11 mouse cellular contexts compared by ENCODE assay signal in the genomic region with DNA sequence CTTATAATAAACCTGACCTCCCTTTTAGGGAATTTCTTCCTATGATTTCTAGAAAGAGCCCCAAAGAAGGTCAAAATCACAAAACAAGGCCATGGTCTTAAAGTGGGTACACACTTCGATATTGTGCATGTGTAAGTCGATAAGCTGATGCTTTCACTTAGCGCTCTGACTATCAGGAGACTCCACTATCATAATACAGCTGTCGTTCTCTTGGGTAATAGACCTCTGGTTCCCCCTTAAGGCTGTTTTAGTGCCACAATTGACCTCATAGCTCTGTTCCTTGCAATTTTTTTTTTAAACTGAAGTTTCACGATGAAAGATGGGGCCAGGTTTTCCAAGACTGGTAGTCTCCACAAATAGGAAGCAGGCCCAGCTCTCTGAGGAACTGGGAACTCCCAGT. TPM values are rescaled to one million over a fixed set of nuclear protein-coding genes. Genes with fewer than 3 reads are reported as not detected.
DNase-seq lines count a peak whose midpoint lies in the region; ATAC-seq and TF ChIP-seq lines count a peak whose summit lies in the region.
"Had no signal": no experiment of that assay in that cellular context is flagged by ENCODE, and none has a peak within 500 bp of the region (broad histone marks: within the 10 kb centered on the region; RNA-seq: fewer than 3 reads in every experiment).

No protein-coding gene starts in this region.

- no peak for ATAC-seq in heart, embryonic 11.5 days (replicated peaks; ENCODE audit: insufficient number of reproducible peaks, low FRiP score, low TSS enrichment)
- ATAC-seq in neural tube, embryonic 12.5 days (ENCODE audit: low FRiP score, low read depth): no peak
- ATAC-seq in liver, embryonic 13.5 days (ENCODE audit: low read depth): no peak

- H3K36me3 ChIP-seq in heart, embryonic 11.5 days (ENCODE audit: control insufficient read depth, insufficient read depth, low read length): no peaks in the 10 kb centered on the region
- H3K36me3 ChIP-seq in neural tube, embryonic 12.5 days: no peaks in the 10 kb centered on the region
- no peaks in the 10 kb centered on the region for H3K36me3 ChIP-seq in liver, embryonic 13.5 days
- H3K36me3 ChIP-seq in kidney, adult 2 months (ENCODE audit: control insufficient read depth, insufficient read depth, low read length): no peaks in the 10 kb centered on the region

- no peak for DNase-seq in heart, postnatal 25 days (ENCODE audit: low spot score)
- DNase-seq in neural tube, embryonic 10.5 days (ENCODE audit: extremely low spot score, low spot score): no peak
- no peak for DNase-seq in liver, embryonic 13.5 days
- DNase-seq in urinary bladder, postnatal 36 days (ENCODE audit: low spot score in 2 of 2): no peak
- DNase-seq in yolk sac, embryonic 10.5 days (ENCODE audit: low spot score): no peak
- no peak for DNase-seq in kidney, adult 2 months
- DNase-seq: embryo, embryonic 11 days; gastrocnemius, postnatal 25 days; thymus, postnatal 4 days had no signal

- no peak overlapping the region for H3K27ac ChIP-seq in heart, embryonic 11.5 days (ENCODE audit: low read depth, low read length)
- H3K27ac ChIP-seq in neural tube, embryonic 12.5 days: no peak overlapping the region
- no peak overlapping the region for H3K27ac ChIP-seq in liver, embryonic 13.5 days
- H3K27ac ChIP-seq in kidney, adult 2 months (ENCODE audit: insufficient read depth, low read depth, low read length): no peak overlapping the region

- H3K4me3 ChIP-seq in heart, embryonic 11.5 days (ENCODE audit: low read depth, low read length): peak overlapping the region; percentile 37; the same call in 1 of the 2 replicates
- H3K4me3 ChIP-seq in neural tube, embryonic 12.5 days: no peak overlapping the region
- peak overlapping the region; percentile 29; the same call in 1 of the 2 replicates for H3K4me3 ChIP-seq in liver, embryonic 13.5 days (replicated peaks)
- no peak overlapping the region for H3K4me3 ChIP-seq in kidney, adult 2 months (ENCODE audit: insufficient read depth, low read depth, low read length)

- 36% methylated on average over 5 of the region's 5 CpGs for WGBS in heart, embryonic 11.5 days (ENCODE audit: insufficient replicate concordance)
- WGBS in neural tube, embryonic 12.5 days: 61% methylated on average over 5 of the region's 5 CpGs
- WGBS in liver, embryonic 13.5 days (ENCODE audit: insufficient replicate concordance): 35% methylated on average over 5 of the region's 5 CpGs
- 52% methylated on average over 5 of the region's 5 CpGs for WGBS in kidney, adult 2 months

- no peaks in the 10 kb centered on the region for H3K4me1 ChIP-seq in heart, embryonic 11.5 days (ENCODE audit: control insufficient read depth, insufficient read depth, low read length)
- peaks cover 15% of the 10 kb centered on the region for H3K4me1 ChIP-seq in neural tube, embryonic 12.5 days
- no peaks in the 10 kb centered on the region; the same call in 1 of the 2 replicates for H3K4me1 ChIP-seq in liver, embryonic 13.5 days (replicated peaks)
- no peaks in the 10 kb centered on the region for H3K4me1 ChIP-seq in kidney, adult 2 months (ENCODE audit: control insufficient read depth, insufficient read depth, low read length)

- H3K9ac ChIP-seq in heart, embryonic 11.5 days (ENCODE audit: low read depth, low read length): no peak overlapping the region
- no peak overlapping the region for H3K9ac ChIP-seq in neural tube, embryonic 12.5 days
- no peak overlapping the region for H3K9ac ChIP-seq in liver, embryonic 13.5 days

- intact Hi-C loops in heart, postnatal 25 days (cut with DNase I): no loop called here

- peak overlapping the region; percentile 80 for H3K4me2 ChIP-seq in heart, embryonic 11.5 days
- peak overlapping the region; percentile 64; the same call in 1 of the 2 replicates for H3K4me2 ChIP-seq in neural tube, embryonic 12.5 days (replicated peaks)
- H3K4me2 ChIP-seq in liver, embryonic 13.5 days: peak overlapping the region; percentile 58

- no peak for TF ChIP-seq CTCF in kidney, adult 2 months (conservative IDR thresholded peaks at IDR 0.05; ENCODE audit: insufficient read depth, insufficient read length, low read depth, low read length)

- TF ChIP-seq POLR2A in kidney, adult 2 months (IDR thresholded peaks at IDR 0.05; ENCODE audit: low read depth, low read length): no peak

- H3K27me3 ChIP-seq in heart, embryonic 11.5 days (ENCODE audit: control insufficient read depth, insufficient read depth, low read length): peaks cover 4% of the 10 kb centered on the region; the same call in 1 of the 2 replicates
- H3K27me3 ChIP-seq in neural tube, embryonic 12.5 days (replicated peaks): peaks cover 5% of the 10 kb centered on the region; the same call in 1 of the 2 replicates
- peaks cover 12% of the 10 kb centered on the region for H3K27me3 ChIP-seq in liver, embryonic 13.5 days
- 0 out of 2 replicates have a peak, but pooled peaks cover 2% of the 10 kb centered on the region for H3K27me3 ChIP-seq in kidney, adult 2 months (replicated peaks; ENCODE audit: control insufficient read depth, insufficient read depth, low read length)

- no peaks in the 10 kb centered on the region for H3K9me3 ChIP-seq in heart, embryonic 11.5 days (replicated peaks; ENCODE audit: control insufficient read depth, low read length)
- H3K9me3 ChIP-seq in neural tube, embryonic 12.5 days: no peaks in the 10 kb centered on the region
- H3K9me3 ChIP-seq in liver, embryonic 13.5 days (replicated peaks): no peaks in the 10 kb centered on the region

RNA-seq across cellular contexts. Expression of a gene that starts 1.0 kb away (rescaled TPM):
- polyA plus RNA-seq in heart, embryonic 11.5 days (2014; fragmentation: Nextera tagmentation; extraction: Ambion mirVana): not detected in 2 replicates
- not detected for total RNA-seq in heart, postnatal 25 days (2021)
- 0.70 and 1.2 TPM in 2 replicates for polyA plus RNA-seq in neural tube, embryonic 12.5 days (2016; fragmentation: Nextera tagmentation; extraction: Ambion mirVana)
- polyA plus RNA-seq in liver, embryonic 13.5 days (2015; fragmentation: Nextera tagmentation; extraction: Ambion mirVana): 0.12 TPM in 1 of 2 replicates, not detected in the other
- 0.23 TPM in 1 of 2 replicates, not detected in the other for polyA plus RNA-seq in kidney, adult 2 months (2012; rRNA removed)
- total RNA-seq: gastrocnemius, postnatal 25 days had no signal

RNA-seq across cellular contexts. Expression of a gene that starts 47.3 kb away (rescaled TPM):
- 0.40 TPM in 1 of 2 replicates, not detected in the other for polyA plus RNA-seq in heart, embryonic 11.5 days (2014; fragmentation: Nextera tagmentation; extraction: Ambion mirVana)
- total RNA-seq in heart, postnatal 25 days (2021): not detected
- 0.29 TPM in 1 of 2 replicates, not detected in the other for polyA plus RNA-seq in neural tube, embryonic 12.5 days (2016; fragmentation: Nextera tagmentation; extraction: Ambion mirVana)
- not detected in 2 replicates for polyA plus RNA-seq in liver, embryonic 13.5 days (2015; fragmentation: Nextera tagmentation; extraction: Ambion mirVana)
- 0.75 TPM in 1 of 2 replicates, not detected in the other for polyA plus RNA-seq in kidney, adult 2 months (2012; rRNA removed)
- total RNA-seq: gastrocnemius, postnatal 25 days had no signal

Comparison
In these comparisons a context has a peak if more than half of its experiments do, and no peak if none do; other contexts are left out.
1. H3K4me3 ChIP-seq: peak in heart, embryonic 11.5 days (single experiment) and liver, embryonic 13.5 days (single experiment); none in neural tube, embryonic 12.5 days (single experiment) and kidney, adult 2 months (single experiment).
2. Peak in every context shown above with its lines, with median percentiles within 50 percentile points of each other: H3K4me2 ChIP-seq.